Mouse (Mus musculus) right cerebral cortex, postnatal 10 days (tissue): ENCODE measurements at regions not wholly inside any gene's neighbourhood (a gene's known extent, or its start where the extent isn't known, plus 50 kb on each side); places are given as distances from the start of the nearest gene placed in this dataset.
"Not testable (repeated sequence)": the region's sequence is repeated elsewhere in the genome, so short reads cannot be mapped to it uniquely, and the experiment has no call there.

Experiments
- DNase-seq, 2 experiments: peaks; one replicate each; pipeline ENCODE4 v3.0.0; 2021; ENCODE audit warnings: low spot score in 2 of 2

GRCm38 (mm10) chr10:10270297-10270696 lies 201.8 kb downstream of the Adgb start:
- DNase-seq = no peak

GRCm38 (mm10) chr10:10252540-10253318 lies 219.4 kb downstream of the Adgb start:
- DNase-seq = peak; percentile 29 to 31

GRCm38 (mm10) chr10:10252136-10252535 lies 220.0 kb downstream of the Adgb start:
- DNase-seq = no peak

GRCm38 (mm10) chr10:10234894-10235523 lies 237.1 kb downstream of the Adgb start:
- no peak for DNase-seq

- no peak for DNase-seq
These were observed 247.5 kb downstream of the Adgb start for GRCm38 (mm10) chr10:10224582-10225144.

GRCm38 (mm10) chr10:10219726-10220125 lies 252.4 kb downstream of the Adgb start:
- no peak for DNase-seq

- DNase-seq = no peak
These were observed 255.2 kb downstream of the Adgb start for GRCm38 (mm10) chr10:10216892-10217291.

GRCm38 (mm10) chr10:10215376-10215775 lies 256.8 kb downstream of the Adgb start:
- peak; percentile 26 to 42 for DNase-seq

GRCm38 (mm10) chr10:10208354-10208753 lies 263.8 kb downstream of the Adgb start:
- DNase-seq = no peak

GRCm38 (mm10) chr10:10205805-10206520 lies 266.2 kb downstream of the Adgb start:
- no peak for DNase-seq

GRCm38 (mm10) chr10:10203982-10204381 lies 268.1 kb downstream of the Adgb start:
- no peak for DNase-seq

- DNase-seq = no peak
These were observed 281.8 kb downstream of the Adgb start for GRCm38 (mm10) chr10:10190308-10190707.

GRCm38 (mm10) chr10:10188113-10188512 lies 284.0 kb downstream of the Adgb start:
- no peak for DNase-seq

- DNase-seq = no peak
These were observed 285.4 kb downstream of the Adgb start for GRCm38 (mm10) chr10:10186721-10187120.

- DNase-seq = no peak
These were observed 284.5 kb upstream of the Stxbp5 start for GRCm38 (mm10) chr10:10185298-10185883.

- no peak for DNase-seq
These were observed 283.5 kb upstream of the Stxbp5 start for GRCm38 (mm10) chr10:10184386-10184785.

- not testable (repeated sequence) for DNase-seq
These were observed 276.2 kb upstream of the Stxbp5 start for GRCm38 (mm10) chr10:10177037-10177436.
